Mouse (Mus musculus) liver, embryonic 14.5 days (tissue): ENCODE measurements around the gene Slc12a4.

Source experiments
- CTCF ChIP-seq: IDR thresholded peaks from 2 replicates; pipeline ENCODE4 v1.5.1; 2016; ENCODE audit warnings: antibody characterized with exemption, low read depth, control low read depth
- EP300 ChIP-seq: IDR thresholded peaks from 2 replicates; pipeline ENCODE4 v1.6.1; 2016; ENCODE audit warnings: antibody characterized with exemption, low read depth

DNA sequence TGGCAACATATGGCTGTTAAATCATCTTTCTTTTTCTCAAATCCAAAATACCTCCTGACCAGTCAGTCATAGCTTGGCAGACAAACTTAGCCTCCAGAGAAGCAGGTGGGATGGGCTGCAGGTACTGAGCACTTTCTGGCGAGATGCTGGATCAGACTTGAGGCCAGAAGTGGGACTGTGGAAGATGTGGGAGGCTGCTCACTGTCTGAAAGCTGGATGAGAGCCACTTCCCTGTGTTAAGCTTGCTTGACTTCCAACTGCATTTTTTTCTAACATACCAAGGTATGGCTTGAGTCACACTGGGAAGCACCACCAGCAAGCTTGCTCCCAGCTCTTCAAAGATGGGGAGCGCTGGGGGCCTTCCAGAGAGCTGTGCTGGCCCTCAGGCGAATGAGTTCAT lies 40.8 kb downstream of the Slc12a4 start:
- no peak for TF ChIP-seq CTCF
- no peak for TF ChIP-seq EP300
